Mouse (Mus musculus): ENCODE measurements at regions not wholly inside any gene's neighbourhood (a gene's known extent, or its start where the extent isn't known, plus 50 kb on each side); places are given as distances from the start of the nearest gene placed in this dataset.

DNA sequence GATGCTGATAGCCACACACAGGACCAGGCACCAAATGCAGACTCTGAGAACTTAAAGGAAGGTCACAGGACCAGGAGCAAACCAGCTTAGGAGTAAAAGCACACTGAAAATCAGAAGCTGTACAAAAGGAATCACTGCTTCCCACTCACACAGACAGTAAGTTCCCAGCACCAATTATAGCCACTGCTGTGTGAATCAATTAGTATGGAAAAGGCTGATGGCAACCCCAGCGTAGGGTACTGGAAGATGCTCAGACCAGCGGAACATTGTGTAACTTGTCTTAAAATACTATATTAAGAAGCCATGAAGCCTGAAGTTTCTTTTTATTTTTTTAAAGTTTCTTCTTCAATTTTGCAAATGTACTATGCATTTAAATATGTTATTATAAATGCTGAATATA is 115.8 kb downstream of the Lnpk start:
- Histone ChIP-seq H3K4me3 (no peak overlapping the region), H3K9me3 (no peaks in the 10 kb centered on the region), H3K36me3 (no peaks in the 10 kb centered on the region), H3K4me1 (0 out of 2 replicates have a peak, but pooled peaks cover 6% of the 10 kb centered on the region), H3K27ac (no peak overlapping the region), H3K27me3 (0 out of 2 replicates have a peak, but pooled peaks cover 2% of the 10 kb centered on the region), H3K9ac (no peak overlapping the region), H3K4me2 (no peak overlapping the region)
- no peak for ATAC-seq (ENCODE audit: insufficient number of reproducible peaks, insufficient read depth, low FRiP score, low TSS enrichment, low read depth)
- 94% methylated on average over 2 of the region's 2 CpGs for WGBS

DNA sequence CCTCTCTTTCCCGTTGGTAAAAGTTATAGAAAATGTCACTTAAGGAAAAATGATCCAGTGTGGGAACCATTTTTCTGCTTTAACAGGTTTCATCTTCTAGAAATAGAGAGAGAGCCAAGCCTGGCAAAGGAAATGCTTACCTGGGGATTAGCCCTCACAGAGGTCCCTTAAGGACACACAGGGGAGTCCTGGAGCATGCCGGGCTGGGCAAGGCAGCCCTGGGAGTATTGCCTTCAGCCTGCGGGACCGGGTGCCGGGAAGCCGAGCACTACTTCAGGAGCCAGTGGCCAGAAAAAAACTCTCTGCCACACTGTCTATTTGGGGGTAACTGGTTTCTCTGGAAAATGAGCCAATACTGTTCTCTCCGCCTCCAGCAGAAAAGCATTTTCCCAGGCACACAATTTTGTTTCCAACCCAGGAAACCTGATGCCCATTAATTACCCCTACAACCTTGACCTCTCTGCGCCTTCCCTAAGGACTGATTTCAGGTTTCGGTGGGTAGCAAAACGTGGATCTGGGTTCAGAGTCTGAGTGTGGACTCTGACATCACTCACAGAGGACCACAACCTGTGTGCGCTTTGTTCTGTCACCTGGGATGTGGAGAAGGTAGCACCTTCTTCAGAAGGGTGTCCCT is 117.9 kb downstream of the Lnpk start:
- Histone ChIP-seq H3K27me3 (0 out of 2 replicates have a peak, but pooled peaks cover 2% of the 10 kb centered on the region), H3K9me3 (no peaks in the 10 kb centered on the region), H3K36me3 (no peaks in the 10 kb centered on the region), H3K27ac (no peak overlapping the region), H3K4me1 (0 out of 2 replicates have a peak, but pooled peaks cover 6% of the 10 kb centered on the region), H3K4me3 (no peak overlapping the region), H3K9ac (no peak overlapping the region), H3K4me2 (no peak overlapping the region)
- no peak for ATAC-seq (ENCODE audit: insufficient number of reproducible peaks, insufficient read depth, low FRiP score, low TSS enrichment, low read depth)
- 25% methylated on average over 11 of the region's 11 CpGs for WGBS

DNA sequence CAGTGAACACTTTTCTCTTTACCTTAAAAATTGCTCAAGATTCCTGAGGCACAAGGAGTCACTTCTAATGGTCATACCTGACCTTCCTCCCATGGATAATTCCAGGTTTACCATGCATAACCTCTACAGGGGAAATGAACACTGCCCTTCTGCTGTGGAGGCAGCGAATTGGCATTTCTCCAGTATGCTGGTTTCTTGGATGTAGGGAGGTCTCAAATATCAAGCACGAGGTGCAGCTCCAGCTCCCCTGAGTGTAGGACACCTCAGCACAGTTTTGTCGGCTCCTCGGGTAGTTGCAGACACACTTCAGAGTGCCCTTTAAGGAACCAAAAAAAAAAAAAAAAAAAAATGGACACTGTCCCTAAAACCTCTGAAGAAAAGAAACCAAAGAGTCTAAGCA is 124.8 kb downstream of the Lnpk start:
- no peaks in the 10 kb centered on the region for H3K9me3 ChIP-seq
- 41% methylated on average over 4 of the region's 4 CpGs for WGBS
- no peak overlapping the region for H3K4me3 ChIP-seq
- 0 out of 2 replicates have a peak, but pooled peaks cover 6% of the 10 kb centered on the region for H3K27me3 ChIP-seq
- no peak overlapping the region for H3K4me2 ChIP-seq
- no peak overlapping the region for H3K9ac ChIP-seq
- ATAC-seq (ENCODE audit: insufficient number of reproducible peaks, insufficient read depth, low FRiP score, low TSS enrichment, low read depth): no peak
- no peaks in the 10 kb centered on the region for H3K36me3 ChIP-seq
- H3K4me1 ChIP-seq: peaks cover 15% of the 10 kb centered on the region
- no peak overlapping the region for H3K27ac ChIP-seq

DNA sequence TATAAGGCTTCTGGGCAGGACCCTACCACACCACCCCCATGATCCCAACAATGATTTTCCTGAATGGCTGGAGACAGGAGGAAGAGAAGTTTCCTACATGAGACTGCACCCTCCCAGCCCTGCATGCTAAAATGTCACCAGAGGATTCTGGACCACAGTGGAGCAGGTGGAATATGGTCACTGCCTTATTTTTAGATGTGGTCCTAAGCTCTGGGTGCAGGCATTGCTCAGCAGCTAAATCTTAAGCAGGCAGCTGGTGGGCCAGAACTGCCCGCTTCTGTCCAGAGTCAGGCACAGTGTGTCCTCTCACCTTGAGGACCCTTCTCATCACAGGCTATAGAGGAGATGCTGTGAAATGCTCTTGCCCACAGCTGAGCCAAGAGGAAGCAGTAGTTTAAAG is 126.6 kb downstream of the Lnpk start:
- H3K27ac ChIP-seq: no peak overlapping the region
- no peaks in the 10 kb centered on the region for H3K36me3 ChIP-seq
- WGBS: 90% methylated on average over 1 of the region's 1 CpGs
- peaks cover 15% of the 10 kb centered on the region for H3K4me1 ChIP-seq
- no peak overlapping the region for H3K4me3 ChIP-seq
- no peak overlapping the region for H3K9ac ChIP-seq
- H3K4me2 ChIP-seq: no peak overlapping the region
- H3K9me3 ChIP-seq: no peaks in the 10 kb centered on the region
- no peak for ATAC-seq (ENCODE audit: insufficient number of reproducible peaks, insufficient read depth, low FRiP score, low TSS enrichment, low read depth)
- 0 out of 2 replicates have a peak, but pooled peaks cover 6% of the 10 kb centered on the region for H3K27me3 ChIP-seq

DNA sequence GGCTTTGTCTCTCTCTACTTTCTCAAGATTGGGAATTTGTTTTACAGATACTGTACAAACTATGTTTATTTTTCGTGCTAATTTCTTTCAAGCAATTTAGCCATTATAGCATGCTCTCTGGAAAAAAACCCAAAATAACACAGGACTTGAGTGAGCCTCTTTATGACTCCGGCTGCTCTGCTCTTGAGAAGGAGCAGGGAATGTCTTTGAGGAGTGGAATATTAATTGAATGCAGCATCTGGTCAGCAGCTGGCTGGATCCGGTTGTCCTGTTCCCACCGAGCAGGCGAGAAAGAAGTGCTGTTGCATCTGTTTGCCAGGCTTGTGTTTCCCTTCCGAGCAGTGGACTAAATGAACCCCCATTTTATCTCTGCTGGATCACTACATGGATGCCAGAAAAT is 127.7 kb downstream of the Lnpk start:
- 13% methylated on average over 6 of the region's 6 CpGs for WGBS
- peak overlapping the region; percentile 28 for H3K4me2 ChIP-seq

DNA sequence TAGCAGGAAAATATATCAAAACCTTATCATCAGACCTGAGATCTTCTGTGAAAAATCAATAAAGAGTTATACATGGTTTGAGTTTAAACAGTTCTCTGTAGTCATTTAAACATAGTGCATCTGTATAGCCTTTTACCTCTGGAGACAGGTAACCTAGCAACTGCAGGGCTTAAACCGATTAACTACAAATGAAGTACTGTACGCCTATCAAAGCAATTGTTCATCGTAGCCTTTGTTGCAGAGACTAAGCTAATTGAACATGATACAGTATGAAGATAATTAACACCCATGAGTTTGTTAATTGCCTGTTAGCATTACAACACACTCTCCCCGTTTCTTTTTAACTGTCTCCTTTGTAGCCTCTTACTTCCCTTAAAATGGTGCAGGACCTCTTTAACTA is 128.2 kb downstream of the Lnpk start:
- Histone ChIP-seq H3K9ac (no peak overlapping the region), H3K27me3 (0 out of 2 replicates have a peak, but pooled peaks cover 6% of the 10 kb centered on the region), H3K4me1 (peaks cover 15% of the 10 kb centered on the region), H3K9me3 (no peaks in the 10 kb centered on the region), H3K4me3 (no peak overlapping the region), H3K4me2 (peak overlapping the region; percentile 28), H3K36me3 (no peaks in the 10 kb centered on the region), H3K27ac (no peak overlapping the region)
- 34% methylated on average over 4 of the region's 4 CpGs for WGBS
- ATAC-seq (ENCODE audit: insufficient number of reproducible peaks, insufficient read depth, low FRiP score, low TSS enrichment, low read depth): no peak

More for the DNA sequence above, 127.7 kb downstream of the Lnpk start:
- Histone ChIP-seq H3K27ac (no peak overlapping the region), H3K4me1 (peaks cover 15% of the 10 kb centered on the region), H3K27me3 (0 out of 2 replicates have a peak, but pooled peaks cover 6% of the 10 kb centered on the region), H3K9ac (no peak overlapping the region), H3K9me3 (no peaks in the 10 kb centered on the region), H3K36me3 (no peaks in the 10 kb centered on the region), H3K4me3 (no peak overlapping the region)
- no peak for ATAC-seq (ENCODE audit: insufficient number of reproducible peaks, insufficient read depth, low FRiP score, low TSS enrichment, low read depth)

DNA sequence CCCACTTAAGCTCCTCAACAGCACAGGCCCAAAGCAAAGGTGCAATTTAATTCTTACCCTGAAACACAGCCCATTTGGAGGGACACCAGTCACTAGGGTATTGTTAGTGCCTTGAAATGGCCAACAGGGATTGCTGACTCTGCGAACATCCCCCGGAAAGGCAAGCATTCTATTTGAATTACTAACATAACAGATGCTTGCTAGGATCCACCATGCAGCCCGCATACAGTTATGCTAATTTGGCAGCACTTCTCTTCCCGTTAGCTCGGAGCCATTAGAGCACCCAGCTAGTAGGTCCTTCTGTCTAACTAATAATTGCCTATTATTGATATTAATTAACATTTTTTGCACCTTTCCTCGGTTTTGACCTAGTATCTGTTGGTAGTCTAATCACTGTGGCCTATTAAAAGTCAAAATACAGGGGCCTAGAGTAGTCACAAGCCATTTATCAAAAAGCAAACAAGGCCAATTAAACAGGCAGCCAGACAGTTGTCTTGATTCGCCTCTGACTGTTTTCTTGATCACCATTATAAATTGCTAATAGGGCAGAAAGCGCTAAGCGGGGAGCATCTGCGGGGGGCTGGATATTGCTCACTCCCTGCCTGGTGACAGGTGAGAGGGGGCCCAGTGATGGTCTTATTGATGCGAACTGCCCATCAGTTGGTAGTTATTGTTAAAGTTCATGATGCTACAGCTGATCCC is 129.0 kb downstream of the Lnpk start:
- H3K27me3 ChIP-seq: 0 out of 2 replicates have a peak, but pooled peaks cover 6% of the 10 kb centered on the region
- WGBS: 69% methylated on average over 11 of the region's 11 CpGs
- no peak overlapping the region for H3K9ac ChIP-seq
- no peak; the same call in 1 of the 2 replicates for ATAC-seq (ENCODE audit: insufficient number of reproducible peaks, insufficient read depth, low FRiP score, low TSS enrichment, low read depth)
- no peak overlapping the region for H3K4me2 ChIP-seq
- peaks cover 15% of the 10 kb centered on the region for H3K4me1 ChIP-seq
- no peaks in the 10 kb centered on the region for H3K36me3 ChIP-seq
- no peaks in the 10 kb centered on the region for H3K9me3 ChIP-seq
- H3K4me3 ChIP-seq: no peak overlapping the region
- H3K27ac ChIP-seq: no peak overlapping the region

DNA sequence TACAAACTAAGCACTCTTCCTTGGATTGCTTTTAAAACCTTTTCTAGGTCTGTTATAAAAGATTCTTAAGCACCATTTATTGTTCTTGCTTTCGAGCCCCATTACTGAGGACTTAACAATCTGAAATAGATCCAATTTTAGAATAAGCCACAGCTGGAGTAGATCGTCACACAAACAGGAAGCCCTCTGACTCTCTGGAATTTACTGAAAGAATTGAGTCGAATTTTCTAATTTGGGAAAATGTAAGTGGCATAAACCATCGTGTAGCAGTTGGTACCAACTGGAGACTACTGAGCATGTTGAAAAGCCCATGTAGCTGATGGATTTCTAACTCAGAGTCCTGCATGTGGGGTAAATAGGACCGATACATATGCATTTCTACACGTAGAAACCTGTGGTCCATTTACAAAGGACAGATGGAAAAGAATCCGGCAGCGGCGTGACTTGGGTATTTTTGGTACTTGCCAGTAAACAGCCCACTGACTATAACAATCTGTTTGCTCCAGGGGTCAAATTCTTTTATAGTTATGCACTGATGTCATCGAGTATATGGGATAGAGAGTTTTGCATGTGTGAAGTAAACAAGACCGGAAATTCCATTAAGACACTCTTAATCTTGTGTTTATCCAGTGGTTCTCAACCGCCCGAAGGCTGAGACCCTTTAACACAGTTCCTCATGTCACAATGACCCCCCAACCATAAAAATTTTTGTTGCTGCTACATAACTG is 143.9 kb downstream of the Lnpk start:
- Histone ChIP-seq H3K36me3 (no peaks in the 10 kb centered on the region), H3K27me3 (no peaks in the 10 kb centered on the region), H3K4me1 (no peaks in the 10 kb centered on the region), H3K27ac (no peak overlapping the region), H3K4me2 (no peak overlapping the region), H3K4me3 (no peak overlapping the region), H3K9me3 (peaks cover 4% of the 10 kb centered on the region; the same call in 1 of the 2 replicates), H3K9ac (no peak overlapping the region)
- no peak for ATAC-seq (ENCODE audit: insufficient number of reproducible peaks, insufficient read depth, low FRiP score, low TSS enrichment, low read depth)
- 73% methylated on average over 13 of the region's 13 CpGs for WGBS

DNA sequence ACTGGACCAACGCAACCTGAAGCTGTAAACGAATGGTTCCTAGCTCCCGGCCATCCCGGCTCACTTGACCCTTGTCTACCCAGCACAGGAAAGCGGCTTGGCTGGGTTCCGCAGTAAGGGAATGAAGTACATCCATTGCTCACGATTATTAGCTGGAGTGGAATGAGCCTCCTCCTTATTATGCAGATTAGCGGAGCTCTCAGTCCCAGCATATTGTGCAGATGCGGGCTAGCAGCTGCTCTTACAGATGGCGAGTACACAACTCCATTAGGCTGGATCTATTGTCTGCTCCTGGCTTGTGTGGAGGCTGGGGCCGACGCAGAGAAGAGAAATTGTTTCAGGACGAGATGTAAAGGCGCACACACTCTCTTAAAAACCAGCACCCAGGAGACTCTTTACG is 152.5 kb downstream of the Lnpk start:
- Histone ChIP-seq H3K27me3 (no peaks in the 10 kb centered on the region), H3K4me3 (no peak overlapping the region), H3K4me1 (0 out of 2 replicates have a peak, but pooled peaks cover 3% of the 10 kb centered on the region), H3K9me3 (no peaks in the 10 kb centered on the region), H3K9ac (no peak overlapping the region), H3K4me2 (peak overlapping the region; percentile 28; the same call in 1 of the 2 replicates), H3K27ac (peak overlapping the region; percentile 2; the same call in 1 of the 2 replicates), H3K36me3 (no peaks in the 10 kb centered on the region)
- WGBS: 61% methylated on average over 15 of the region's 15 CpGs
- ATAC-seq (ENCODE audit: insufficient number of reproducible peaks, insufficient read depth, low FRiP score, low TSS enrichment, low read depth): no peak

DNA sequence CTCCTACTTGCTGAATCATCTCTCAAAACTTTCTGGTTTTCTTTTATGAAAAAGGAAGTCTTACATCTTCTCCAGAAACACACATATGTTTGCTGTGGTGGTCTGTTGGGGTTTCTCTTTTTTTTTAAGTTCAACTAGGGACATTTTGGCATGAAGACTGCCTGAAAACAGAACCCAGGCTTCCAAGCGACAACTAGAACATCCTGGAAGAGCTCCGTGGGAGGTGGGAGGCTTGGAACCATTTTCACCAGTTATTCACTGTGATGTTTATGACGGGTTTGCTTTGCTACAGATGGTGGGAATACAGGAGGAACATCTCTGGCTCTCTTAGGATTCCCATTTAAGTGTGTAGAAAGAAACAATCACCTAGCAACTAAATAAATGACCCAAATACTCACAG is 154.5 kb downstream of the Lnpk start:
- Histone ChIP-seq H3K4me1 (0 out of 2 replicates have a peak, but pooled peaks cover under 1% of the 10 kb centered on the region), H3K27me3 (no peaks in the 10 kb centered on the region), H3K9ac (no peak overlapping the region), H3K4me3 (no peak overlapping the region), H3K36me3 (no peaks in the 10 kb centered on the region), H3K27ac (no peak overlapping the region), H3K9me3 (no peaks in the 10 kb centered on the region), H3K4me2 (no peak overlapping the region)
- ATAC-seq (ENCODE audit: insufficient number of reproducible peaks, insufficient read depth, low FRiP score, low TSS enrichment, low read depth): no peak
- WGBS: 76% methylated on average over 3 of the region's 3 CpGs

DNA sequence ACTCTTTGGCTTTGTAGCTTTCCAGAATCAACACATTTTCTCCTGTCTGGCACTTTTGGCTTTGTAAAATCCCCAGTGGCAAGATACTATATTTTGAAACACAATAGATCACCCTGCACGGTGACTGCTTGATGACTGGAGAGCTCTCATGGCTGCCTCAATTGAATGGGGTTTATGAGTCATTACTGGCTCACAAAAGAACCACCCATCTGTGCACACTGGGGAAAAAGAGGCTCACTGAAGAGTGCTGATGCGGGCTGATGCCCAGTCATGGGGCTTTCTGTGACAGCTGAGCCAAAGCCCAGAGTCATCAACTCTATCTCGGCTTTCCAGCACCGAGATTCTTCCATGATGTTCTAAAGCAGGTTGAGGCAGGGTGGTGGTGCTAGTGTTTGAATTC is 163.1 kb downstream of the Lnpk start:
- ATAC-seq (ENCODE audit: insufficient number of reproducible peaks, insufficient read depth, low FRiP score, low TSS enrichment, low read depth): no peak
- Histone ChIP-seq H3K9me3 (no peaks in the 10 kb centered on the region), H3K4me1 (no peaks in the 10 kb centered on the region), H3K9ac (no peak overlapping the region), H3K4me3 (no peak overlapping the region), H3K4me2 (no peak overlapping the region), H3K27ac (no peak overlapping the region), H3K36me3 (no peaks in the 10 kb centered on the region), H3K27me3 (no peaks in the 10 kb centered on the region)
- 86% methylated on average over 4 of the region's 4 CpGs for WGBS
